Mouse (Mus musculus): ENCODE measurements around the gene Drosha. TPM values are rescaled to one million over a fixed set of nuclear protein-coding genes. Genes with fewer than 3 reads are reported as not detected.

The Drosha gene
- polyA plus RNA-seq, 1 experiment, result 50.5 TPM

- Histone ChIP-seq H3K4me1 (ENCODE audit: control insufficient read depth, insufficient read depth, low read length) (no peaks in the 10 kb centered on the region), H3K4me3 (ENCODE audit: insufficient read depth, low read length) (no peak overlapping the region), H3K27ac (ENCODE audit: insufficient read depth, low read length) (no peak overlapping the region)
- TF ChIP-seq POLR2A (IDR thresholded peaks at IDR 0.05; ENCODE audit: extremely low read depth, insufficient read depth, low read length) (no peak), CTCF (IDR thresholded peaks at IDR 0.05; ENCODE audit: extremely low read depth, insufficient read depth, low read length) (no peak)
These were observed 117.1 kb downstream of the Drosha start for GRCm38 (mm10) chr15:12941651-12942180.

DNA sequence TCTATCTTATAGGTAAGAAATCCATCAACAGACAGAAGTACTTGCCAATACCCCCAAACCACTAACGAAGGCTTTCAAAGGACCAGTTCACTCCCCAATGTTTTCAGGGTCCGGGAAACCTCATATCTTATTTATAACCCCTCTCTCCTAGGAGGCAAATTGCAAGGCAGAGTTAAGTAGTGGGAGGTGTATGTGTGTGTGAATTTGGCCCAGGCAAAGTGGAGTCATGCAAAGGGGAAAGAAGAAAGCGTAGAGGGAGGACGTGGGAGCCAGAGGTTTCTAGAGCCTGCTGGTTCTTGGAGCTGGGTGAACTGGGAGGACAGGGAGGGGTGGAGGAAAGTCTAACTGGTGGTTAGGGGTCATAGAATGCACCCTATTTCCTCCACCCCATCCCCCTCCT, 117.8 kb downstream of the Drosha start:
- Histone ChIP-seq H3K4me1 (ENCODE audit: control insufficient read depth, insufficient read depth, low read length) (no peaks in the 10 kb centered on the region), H3K27ac (ENCODE audit: insufficient read depth, low read length) (no peak overlapping the region), H3K4me3 (ENCODE audit: insufficient read depth, low read length) (no peak overlapping the region)
- TF ChIP-seq POLR2A (IDR thresholded peaks at IDR 0.05; ENCODE audit: extremely low read depth, insufficient read depth, low read length), result no peak
- no peak for TF ChIP-seq CTCF (IDR thresholded peaks at IDR 0.05; ENCODE audit: extremely low read depth, insufficient read depth, low read length)

DNA sequence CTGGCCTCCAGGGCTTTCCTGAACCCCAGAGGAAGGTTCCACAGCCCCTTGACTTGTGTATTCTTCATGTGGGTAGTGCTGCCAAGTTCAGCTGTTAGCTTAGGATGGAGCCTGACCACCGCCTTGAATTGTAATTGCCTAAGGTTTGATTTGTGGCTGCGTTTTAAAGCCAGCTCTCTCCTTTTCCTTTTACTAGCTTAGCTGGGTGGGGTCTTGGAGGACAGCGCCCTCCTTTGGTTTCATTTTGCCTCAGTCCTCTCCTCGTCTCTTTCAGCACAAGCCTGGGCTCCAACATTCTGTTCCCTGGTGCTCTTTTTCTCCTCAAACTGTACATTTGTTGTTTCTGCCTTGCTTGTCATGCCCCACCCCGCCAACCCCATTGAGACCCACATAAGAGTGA, 133.4 kb downstream of the Drosha start:
- no peak overlapping the region for H3K4me3 ChIP-seq (ENCODE audit: insufficient read depth, low read length)
- TF ChIP-seq POLR2A (IDR thresholded peaks at IDR 0.05; ENCODE audit: extremely low read depth, insufficient read depth, low read length) (no peak), CTCF (IDR thresholded peaks at IDR 0.05; ENCODE audit: extremely low read depth, insufficient read depth, low read length) (no peak)
- no peaks in the 10 kb centered on the region for H3K4me1 ChIP-seq (ENCODE audit: control insufficient read depth, insufficient read depth, low read length)
- no peak overlapping the region for H3K27ac ChIP-seq (ENCODE audit: insufficient read depth, low read length)

DNA sequence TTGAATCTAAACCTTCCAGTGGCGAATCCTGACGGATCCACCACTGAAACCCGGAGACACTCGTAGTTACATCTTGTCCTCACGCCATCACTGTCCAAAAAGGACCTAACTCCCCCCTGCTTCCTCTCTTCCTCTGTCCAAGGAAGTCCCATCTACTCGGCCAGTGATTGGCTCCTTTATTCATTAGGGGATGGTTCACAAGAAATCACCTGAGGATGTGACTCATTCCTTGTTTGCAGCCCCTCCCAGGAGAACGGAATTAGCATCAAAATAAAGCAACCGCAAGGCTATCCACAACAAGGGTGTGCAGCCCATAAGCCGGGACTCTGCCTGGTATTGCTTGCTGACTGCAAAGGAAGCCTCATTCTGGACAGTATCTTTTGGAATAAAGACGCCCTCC, 137.6 kb downstream of the Drosha start:
- Histone ChIP-seq H3K4me3 (ENCODE audit: insufficient read depth, low read length) (no peak overlapping the region), H3K27ac (ENCODE audit: insufficient read depth, low read length) (no peak overlapping the region), H3K4me1 (ENCODE audit: control insufficient read depth, insufficient read depth, low read length) (no peaks in the 10 kb centered on the region)
- TF ChIP-seq POLR2A (IDR thresholded peaks at IDR 0.05; ENCODE audit: extremely low read depth, insufficient read depth, low read length) (no peak), CTCF (IDR thresholded peaks at IDR 0.05; ENCODE audit: extremely low read depth, insufficient read depth, low read length) (no peak)

- TF ChIP-seq POLR2A (IDR thresholded peaks at IDR 0.05; ENCODE audit: extremely low read depth, insufficient read depth, low read length) (no peak), CTCF (IDR thresholded peaks at IDR 0.05; ENCODE audit: extremely low read depth, insufficient read depth, low read length) (no peak)
- Histone ChIP-seq H3K4me3 (ENCODE audit: insufficient read depth, low read length) (no peak overlapping the region), H3K4me1 (ENCODE audit: control insufficient read depth, insufficient read depth, low read length) (no peaks in the 10 kb centered on the region), H3K27ac (ENCODE audit: insufficient read depth, low read length) (no peak overlapping the region)
These were observed 140.6 kb downstream of the Drosha start for GRCm38 (mm10) chr15:12965209-12965608.

DNA sequence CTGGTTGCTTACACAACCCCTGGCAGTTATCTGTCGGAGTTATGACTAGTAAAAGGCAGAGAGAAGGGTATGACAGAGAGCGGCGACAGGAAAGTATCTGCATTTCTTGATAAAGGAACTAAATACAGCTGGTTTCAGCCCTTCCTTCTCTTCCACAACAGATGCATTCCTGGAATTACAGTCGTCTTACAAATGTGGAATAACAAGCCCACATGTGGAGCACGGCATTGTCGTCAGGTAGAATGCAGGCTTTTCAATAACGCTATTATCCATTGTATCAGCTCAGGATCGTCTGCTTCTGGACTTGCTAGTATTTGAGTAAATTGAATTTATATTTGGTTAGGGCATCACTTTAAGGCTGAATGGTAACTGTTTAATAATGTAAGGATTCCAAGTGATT, 144.2 kb downstream of the Drosha start:
- TF ChIP-seq POLR2A (IDR thresholded peaks at IDR 0.05; ENCODE audit: extremely low read depth, insufficient read depth, low read length) (no peak), CTCF (IDR thresholded peaks at IDR 0.05; ENCODE audit: extremely low read depth, insufficient read depth, low read length) (no peak)
- H3K27ac ChIP-seq (ENCODE audit: insufficient read depth, low read length), result no peak overlapping the region
- no peak overlapping the region for H3K4me3 ChIP-seq (ENCODE audit: insufficient read depth, low read length)
- no peaks in the 10 kb centered on the region for H3K4me1 ChIP-seq (ENCODE audit: control insufficient read depth, insufficient read depth, low read length)

- no peaks in the 10 kb centered on the region for H3K4me1 ChIP-seq (ENCODE audit: control insufficient read depth, insufficient read depth, low read length)
- no peak overlapping the region for H3K27ac ChIP-seq (ENCODE audit: insufficient read depth, low read length)
- TF ChIP-seq POLR2A (IDR thresholded peaks at IDR 0.05; ENCODE audit: extremely low read depth, insufficient read depth, low read length) (no peak), CTCF (IDR thresholded peaks at IDR 0.05; ENCODE audit: extremely low read depth, insufficient read depth, low read length) (no peak)
- no peak overlapping the region for H3K4me3 ChIP-seq (ENCODE audit: insufficient read depth, low read length)
These were observed 147.8 kb downstream of the Drosha start for GRCm38 (mm10) chr15:12972441-12972840.

Other genes with a start within 250 kb of the Drosha start
- gene Pdzd2, start 84.9 kb upstream of the Drosha start, polyA plus RNA-seq (2012; rRNA removed), result 17.6 and 19.8 TPM in 2 replicates
- gene 6030458C11Rik, start 166 bp upstream of the Drosha start, polyA plus RNA-seq (2012; rRNA removed), result 24.9 and 25.2 TPM in 2 replicates

All from cortical plate, adult 2 months (tissue).